Mouse (Mus musculus) stomach, postnatal 0 days (tissue): ENCODE data around the gene Wfdc1. TPM values are rescaled to one million over a fixed set of nuclear protein-coding genes. Genes with fewer than 3 reads are reported as not detected.
A peak's percentile ranks its signal among the peaks of the same experiment; 100 is the strongest.

Experiments used
- ATAC-seq: fragments of 200-750 bp; cut with Nextera tagmentation; 2 replicates; pipeline ENCODE4 v1.8.0; 2017; ENCODE audit not compliant: low FRiP score, low TSS enrichment
- DNase-seq: peaks from one replicate; pipeline ENCODE4 v3.0.0-alpha.2; 2016; ENCODE audit warnings: low spot score
- H3K27ac ChIP-seq: fragments of 300-500 bp; sonication (generic); replicated peaks from 2 replicates; pipeline ENCODE4 v1.5.1; 2014; ENCODE audit warnings: mild to moderate bottlenecking, control low read depth
- H3K27me3 ChIP-seq: fragments of 300-500 bp; sonication (generic); 2 replicates; pipeline ENCODE4 v1.6.1; 2014; ENCODE audit warnings: low read length; ENCODE audit not compliant: control insufficient read depth, insufficient read depth
- H3K36me3 ChIP-seq: fragments of 300-500 bp; sonication (generic); 2 replicates; pipeline ENCODE4 v1.6.1; 2014; ENCODE audit warnings: low read length, mixed read lengths; ENCODE audit not compliant: control insufficient read depth, insufficient read depth
- H3K4me1 ChIP-seq: fragments of 300-500 bp; sonication (generic); replicated peaks from 2 replicates; pipeline ENCODE4 v1.6.1; 2014; ENCODE audit warnings: antibody characterized with exemption; ENCODE audit not compliant: control insufficient read depth, insufficient read depth
- H3K4me2 ChIP-seq: fragments of 300-500 bp; sonication (generic); replicated peaks from 2 replicates; pipeline ENCODE4 v1.6.1; 2014; ENCODE audit warnings: low read depth, mild to moderate bottlenecking, control low read depth, moderate library complexity
- H3K4me3 ChIP-seq: fragments of 300-500 bp; sonication (generic); 2 replicates; pipeline ENCODE4 v1.5.1; 2014; ENCODE audit warnings: low read depth, low read length, control low read depth
- H3K9ac ChIP-seq: fragments of 300-500 bp; sonication (generic); 2 replicates; pipeline ENCODE4 v1.6.1; 2014; ENCODE audit warnings: mild to moderate bottlenecking, low read length, control low read depth, mixed read lengths
- H3K9me3 ChIP-seq: fragments of 300-500 bp; sonication (generic); 2 replicates; pipeline ENCODE4 v1.6.1; 2016; ENCODE audit warnings: low read length; ENCODE audit not compliant: control insufficient read depth
- CTCF ChIP-seq: IDR thresholded peaks from 2 replicates; pipeline ENCODE4 v1.5.1; 2016; ENCODE audit warnings: antibody characterized with exemption, low read depth, mild to moderate bottlenecking, moderate library complexity
- EP300 ChIP-seq: optimal IDR thresholded peaks from 2 replicates; pipeline ENCODE3; 2016; ENCODE audit warnings: antibody characterized with exemption
- WGBS: fragments of 180-500 bp; shearing (Covaris S2); extraction: QIAGEN DNeasy Blood & Tissue Kit; methylation state at CpG from one replicate; pipeline ENCODE4 v1.1.7; 2014; 5-methylcytosine and 5-hydroxymethylcytosine counted together
- polyA plus RNA-seq: library from polyadenylated mRNA; unstranded; fragments of >200 nt; fragmentation: Nextera tagmentation; extraction: Ambion mirVana; gene quantifications from 2 replicates; pipeline ENCODE4 v1.2.1, GENCODE M21; 2015

Gene Wfdc1
- polyA plus RNA-seq, 1 experiment from 2014 or later, result 58.0 TPM

DNA sequence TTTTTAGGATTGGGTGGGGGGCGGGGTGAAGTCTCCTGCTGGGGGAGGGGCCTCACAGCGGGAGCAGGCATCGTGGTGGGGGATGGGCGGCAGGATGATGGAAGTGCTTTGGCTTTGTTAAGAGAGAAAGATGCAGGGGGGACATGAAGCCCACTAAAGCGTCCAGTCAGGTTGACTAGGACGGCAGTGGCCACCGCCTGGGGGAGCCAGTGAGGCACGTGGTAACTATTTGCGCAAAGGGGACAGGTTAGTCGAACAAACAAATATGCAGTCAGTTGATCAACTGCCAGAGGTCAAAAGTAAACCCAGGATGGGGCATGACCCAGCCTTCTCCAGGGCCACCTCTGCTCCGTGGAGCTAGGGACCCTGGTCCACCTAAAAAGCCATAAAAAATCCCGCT, 32.8 kb downstream of the Wfdc1 start:
- Histone ChIP-seq H3K27me3 (0 out of 2 replicates have a peak, but pooled peaks cover 3% of the 10 kb centered on the region), H3K4me3 (peak overlapping the region; percentile 35), H3K4me1 (no peaks in the 10 kb centered on the region), H3K4me2 (peak overlapping the region; percentile 58), H3K27ac (peak overlapping the region; percentile 30; the same call in 1 of the 2 replicates), H3K36me3 (no peaks in the 10 kb centered on the region), H3K9ac (no peak overlapping the region), H3K9me3 (no peaks in the 10 kb centered on the region)
- TF ChIP-seq EP300 (no peak), CTCF (peak; percentile 80)
- 2% methylated on average over 12 of the region's 12 CpGs for WGBS
- ATAC-seq (no peak), DNase-seq (peak; percentile 76)

DNA sequence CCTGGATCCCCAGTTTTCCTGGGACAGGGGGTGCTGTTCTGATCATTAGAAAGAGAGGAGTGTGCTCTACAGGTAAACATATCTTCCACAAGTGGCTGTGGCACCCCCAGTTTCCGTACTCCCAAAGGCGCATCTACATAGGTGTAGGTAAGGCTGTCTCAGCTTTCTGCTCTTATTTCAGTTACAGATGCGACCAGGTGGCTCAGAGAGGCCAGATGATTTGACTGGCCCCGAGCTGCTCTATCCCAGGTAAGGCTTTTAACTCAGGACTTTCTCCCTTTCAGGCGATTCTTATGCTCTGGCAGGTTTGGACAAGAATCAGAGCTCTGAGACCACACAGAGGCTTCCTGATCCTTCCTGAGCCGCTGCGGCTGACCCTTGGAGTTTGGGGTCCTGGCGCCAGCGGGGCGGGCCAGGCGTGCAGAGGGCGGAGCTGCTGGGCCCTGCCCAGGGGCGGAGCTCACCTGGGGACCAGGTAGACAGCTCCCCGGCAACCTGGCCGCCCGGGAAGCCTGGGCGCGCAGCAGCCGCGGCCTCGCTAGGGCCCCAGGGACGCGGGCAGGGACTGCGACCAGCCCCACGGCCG, 33.5 kb downstream of the Wfdc1 start, which contains the start of gene Atp2c2:
Gene Atp2c2 (plus strand): TSS at position 461 of the 586 bp plus-strand sequence.
- WGBS, result 6% methylated on average over 26 of the region's 26 CpGs
- H3K4me3 ChIP-seq, result peak within 1 kb of the TSS; percentile 35
- no peaks in the 10 kb centered on the region for H3K9me3 ChIP-seq
- H3K27ac ChIP-seq, result peak within 1 kb of the TSS; percentile 30; the same call in 1 of the 2 replicates
- no peaks in the 10 kb centered on the region for H3K4me1 ChIP-seq
- no peaks in the 10 kb centered on the region for H3K36me3 ChIP-seq
- H3K27me3 ChIP-seq, result 0 out of 2 replicates have a peak, but pooled peaks cover 3% of the 10 kb centered on the region
- H3K4me2 ChIP-seq, result peak within 1 kb of the TSS; percentile 58
- ATAC-seq (peak; percentile 73), DNase-seq (peak; percentile 79)
- peak within 1 kb of the TSS; percentile 55; the same call in 1 of the 2 replicates for H3K9ac ChIP-seq
- no peak for TF ChIP-seq CTCF
- TF ChIP-seq EP300, result no peak

DNA sequence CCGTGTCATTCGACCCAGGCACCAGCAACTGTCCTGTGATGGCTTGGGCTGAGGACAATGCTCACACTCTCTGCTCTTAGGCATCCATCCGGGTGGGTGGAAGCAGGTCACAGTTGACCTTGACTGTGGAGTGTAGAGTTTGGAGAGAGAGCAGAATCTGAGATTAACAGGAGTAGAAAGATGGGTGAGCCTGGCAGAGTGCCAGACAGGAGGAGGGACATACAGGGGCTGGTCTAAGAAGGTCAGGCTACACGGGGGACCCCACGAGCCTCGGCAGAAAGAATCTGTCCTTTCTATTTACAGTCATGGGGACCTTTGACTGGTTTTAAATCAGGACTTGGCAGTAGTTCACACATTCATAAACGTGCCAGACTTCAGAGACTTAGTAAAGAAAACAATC, 36.8 kb downstream of the Wfdc1 start:
- H3K36me3 ChIP-seq, result no peaks in the 10 kb centered on the region
- H3K9me3 ChIP-seq, result no peaks in the 10 kb centered on the region
- no peak overlapping the region for H3K4me3 ChIP-seq
- DNase-seq, result no peak
- H3K27me3 ChIP-seq, result 0 out of 2 replicates have a peak, but pooled peaks cover 3% of the 10 kb centered on the region
- no peaks in the 10 kb centered on the region for H3K4me1 ChIP-seq
- no peak for ATAC-seq
- no peak overlapping the region for H3K4me2 ChIP-seq
- 31% methylated on average over 7 of the region's 7 CpGs for WGBS
- no peak overlapping the region for H3K27ac ChIP-seq
- no peak for TF ChIP-seq CTCF
- no peak for TF ChIP-seq EP300
- no peak overlapping the region for H3K9ac ChIP-seq

DNA sequence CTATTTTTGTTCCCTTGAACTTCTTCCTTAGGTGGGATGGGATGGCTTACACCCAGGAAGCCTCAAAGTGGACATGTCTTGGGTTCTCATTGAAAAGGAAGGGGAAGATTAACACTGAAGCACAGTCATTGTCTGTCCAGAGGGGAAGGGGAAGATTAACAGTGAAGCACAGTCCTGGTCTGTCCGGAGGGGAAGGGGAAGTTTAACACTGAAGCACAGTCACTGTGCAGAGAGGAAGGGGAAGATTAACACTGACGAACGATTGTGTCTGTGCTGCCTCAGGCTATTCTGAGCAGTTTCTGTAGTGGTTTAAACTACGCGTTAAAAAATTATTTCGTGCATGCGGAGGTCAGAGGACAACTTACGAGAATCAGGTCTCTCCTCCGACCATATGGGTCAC, 41.0 kb downstream of the Wfdc1 start:
- Histone ChIP-seq H3K4me2 (no peak overlapping the region), H3K27ac (no peak overlapping the region), H3K9ac (no peak overlapping the region), H3K4me1 (0 out of 2 replicates have a peak, but pooled peaks cover 3% of the 10 kb centered on the region), H3K4me3 (no peak overlapping the region), H3K36me3 (no peaks in the 10 kb centered on the region), H3K9me3 (no peaks in the 10 kb centered on the region), H3K27me3 (no peaks in the 10 kb centered on the region)
- ATAC-seq (no peak), DNase-seq (no peak)
- TF ChIP-seq EP300, result no peak
- TF ChIP-seq CTCF, result no peak
- 85% methylated on average over 9 of the region's 9 CpGs for WGBS

DNA sequence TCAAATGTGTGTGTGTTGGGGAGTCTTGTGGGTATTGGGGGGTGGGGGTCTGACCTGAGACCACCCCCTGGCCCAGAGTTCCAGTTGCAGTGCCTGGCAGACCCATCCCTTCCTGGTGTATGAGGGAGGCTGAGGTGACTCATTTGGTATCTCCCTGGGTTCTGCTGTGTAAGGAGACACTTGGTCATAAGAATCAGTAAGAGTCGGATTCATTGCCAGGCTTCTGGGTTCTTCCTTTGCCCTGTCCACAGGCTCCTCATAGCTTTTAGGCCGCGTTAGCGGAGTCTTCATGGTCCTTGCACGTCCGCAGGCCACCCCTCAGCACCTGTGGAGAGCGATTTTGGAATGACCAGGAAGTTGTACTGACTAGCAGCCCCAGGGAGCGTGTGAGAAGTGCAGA, 42.3 kb downstream of the Wfdc1 start:
- 92% methylated on average over 8 of the region's 8 CpGs for WGBS
- H3K9ac ChIP-seq, result no peak overlapping the region
- DNase-seq (no peak), ATAC-seq (no peak)
- no peak overlapping the region for H3K4me2 ChIP-seq
- no peaks in the 10 kb centered on the region for H3K9me3 ChIP-seq
- H3K4me1 ChIP-seq, result 0 out of 2 replicates have a peak, but pooled peaks cover 3% of the 10 kb centered on the region
- TF ChIP-seq CTCF (no peak), EP300 (no peak)
- peak overlapping the region; percentile 74 for H3K27ac ChIP-seq
- no peak overlapping the region for H3K4me3 ChIP-seq
- H3K27me3 ChIP-seq, result no peaks in the 10 kb centered on the region
- no peaks in the 10 kb centered on the region for H3K36me3 ChIP-seq
